Mouse (Mus musculus): ENCODE measurements around the gene Stard5.

Stard5 gene

DNA sequence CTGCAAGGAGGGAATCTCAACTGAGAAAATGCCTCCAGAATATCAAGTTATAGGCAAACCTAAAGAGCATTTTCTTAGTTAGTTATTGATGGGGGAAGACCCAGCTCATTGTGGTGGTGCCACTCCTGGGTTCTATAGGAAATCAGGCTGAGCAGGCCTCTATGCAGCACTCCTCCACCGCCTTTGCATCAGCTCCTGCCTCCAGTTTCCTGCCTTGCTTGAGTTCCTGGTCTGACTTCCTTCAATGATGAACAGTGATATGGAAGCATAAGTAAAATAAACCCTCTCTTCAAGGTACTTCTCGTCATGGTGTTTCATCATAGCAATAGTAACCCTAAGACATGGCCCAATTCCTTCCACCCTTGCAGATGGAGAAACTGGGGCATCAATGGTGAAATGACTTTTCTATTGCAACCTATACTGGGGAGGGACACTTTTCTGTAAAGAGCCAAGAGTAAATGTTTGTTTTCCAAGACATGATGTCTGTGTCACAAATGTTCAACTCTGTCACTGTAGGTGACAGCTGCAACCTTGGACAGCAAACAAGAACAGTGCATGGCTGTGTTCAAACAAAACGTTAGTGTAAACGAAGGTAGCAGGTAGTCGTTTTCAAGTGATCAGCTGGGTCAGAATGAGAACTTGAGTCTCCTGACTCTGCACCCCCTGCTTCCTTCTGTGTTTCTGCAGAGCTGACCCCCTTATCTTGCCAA is 36.3 kb downstream of the Stard5 start:
- H3K36me3 ChIP-seq (ENCODE audit: control insufficient read depth, insufficient read depth, low read length, poor library complexity, severe bottlenecking) = no peaks in the 10 kb centered on the region
- no peak for DNase-seq (ENCODE audit: low read depth, low spot score)
- no peaks in the 10 kb centered on the region for H3K27me3 ChIP-seq (ENCODE audit: control insufficient read depth, insufficient read depth, low read length, poor library complexity, severe bottlenecking)

DNA sequence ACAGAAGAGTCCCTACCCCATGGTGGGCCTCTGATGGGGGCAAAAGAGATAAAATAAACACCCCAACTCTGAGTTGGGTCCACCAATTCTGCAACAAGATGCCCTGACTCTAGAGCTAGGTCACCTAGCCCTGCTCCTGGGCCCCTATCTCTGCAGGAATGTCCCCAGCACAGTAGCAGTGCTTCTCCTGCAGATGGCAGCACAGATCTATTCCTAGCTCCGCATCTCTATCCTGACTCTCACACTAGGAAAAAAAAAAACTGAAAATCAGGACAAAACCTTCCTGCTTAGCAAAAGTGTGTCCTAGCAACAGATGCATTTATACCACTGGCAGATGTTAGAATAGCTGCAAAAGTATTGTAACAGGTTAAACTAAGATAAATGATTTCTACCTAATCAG is 37.0 kb downstream of the Stard5 start:
- Histone ChIP-seq H3K36me3 (ENCODE audit: control insufficient read depth, insufficient read depth, low read length, poor library complexity, severe bottlenecking) (no peaks in the 10 kb centered on the region), H3K27me3 (ENCODE audit: control insufficient read depth, insufficient read depth, low read length, poor library complexity, severe bottlenecking) (no peaks in the 10 kb centered on the region)
- no peak for DNase-seq (ENCODE audit: low read depth, low spot score)

DNA sequence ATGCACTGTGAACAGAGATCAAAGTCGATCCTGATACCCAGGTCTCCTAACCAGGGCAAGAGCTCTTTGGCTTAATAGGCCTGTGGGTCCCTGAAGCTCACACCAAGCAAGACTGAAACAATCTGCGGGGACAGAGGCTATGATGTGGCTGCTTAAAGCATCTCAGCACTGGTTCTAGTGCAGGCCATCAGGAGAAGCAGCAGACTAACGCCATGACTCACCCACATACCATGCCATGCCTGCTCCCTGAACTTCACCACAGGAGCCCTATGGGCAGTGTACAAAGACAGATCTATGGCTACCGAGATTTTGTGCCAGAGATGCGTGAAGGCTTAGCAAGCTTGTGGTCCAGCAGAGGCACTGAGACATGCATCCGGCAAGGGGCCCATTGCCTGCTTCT is 39.8 kb downstream of the Stard5 start:
- no peaks in the 10 kb centered on the region for H3K27me3 ChIP-seq (ENCODE audit: control insufficient read depth, insufficient read depth, low read length, poor library complexity, severe bottlenecking)
- no peaks in the 10 kb centered on the region for H3K36me3 ChIP-seq (ENCODE audit: control insufficient read depth, insufficient read depth, low read length, poor library complexity, severe bottlenecking)
- DNase-seq (ENCODE audit: low read depth, low spot score) = no peak

DNA sequence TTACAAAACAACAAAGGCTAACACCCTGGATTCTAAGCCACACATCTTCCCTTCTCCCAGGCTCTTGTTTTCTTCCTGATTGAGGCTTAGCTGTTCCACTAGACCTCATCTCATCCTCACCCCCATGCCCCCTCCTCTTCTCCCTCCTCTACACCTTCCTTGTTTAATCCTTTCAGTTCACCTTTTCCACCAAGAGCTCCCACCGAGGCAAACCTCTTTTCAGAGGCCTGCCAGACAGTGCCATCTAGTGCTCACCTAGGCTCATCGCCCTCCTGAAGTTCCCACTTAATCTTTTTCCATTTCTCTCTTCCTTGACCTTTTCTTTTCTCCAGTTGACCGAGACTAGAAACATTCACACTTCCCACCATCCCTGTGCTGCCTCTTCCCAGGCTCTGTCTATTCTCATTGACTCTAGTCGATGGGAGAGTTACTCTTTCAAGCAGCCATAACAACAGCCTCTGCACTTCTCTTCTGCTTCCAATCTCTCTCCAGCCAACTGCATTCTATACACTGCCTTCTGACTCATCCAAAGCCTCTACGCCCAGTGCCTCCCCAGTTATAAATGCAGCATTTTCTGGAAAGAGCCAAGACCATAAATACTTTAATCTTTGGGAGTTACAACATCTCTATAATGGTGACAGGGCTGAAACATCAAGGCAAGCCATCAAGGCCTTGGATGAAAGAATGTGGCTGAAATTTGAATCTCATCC is 43.9 kb downstream of the Stard5 start:
- Histone ChIP-seq H3K36me3 (ENCODE audit: control insufficient read depth, insufficient read depth, low read length, poor library complexity, severe bottlenecking) (no peaks in the 10 kb centered on the region), H3K27me3 (ENCODE audit: control insufficient read depth, insufficient read depth, low read length, poor library complexity, severe bottlenecking) (no peaks in the 10 kb centered on the region)
- DNase-seq (ENCODE audit: low read depth, low spot score) = peak; percentile 69

DNA sequence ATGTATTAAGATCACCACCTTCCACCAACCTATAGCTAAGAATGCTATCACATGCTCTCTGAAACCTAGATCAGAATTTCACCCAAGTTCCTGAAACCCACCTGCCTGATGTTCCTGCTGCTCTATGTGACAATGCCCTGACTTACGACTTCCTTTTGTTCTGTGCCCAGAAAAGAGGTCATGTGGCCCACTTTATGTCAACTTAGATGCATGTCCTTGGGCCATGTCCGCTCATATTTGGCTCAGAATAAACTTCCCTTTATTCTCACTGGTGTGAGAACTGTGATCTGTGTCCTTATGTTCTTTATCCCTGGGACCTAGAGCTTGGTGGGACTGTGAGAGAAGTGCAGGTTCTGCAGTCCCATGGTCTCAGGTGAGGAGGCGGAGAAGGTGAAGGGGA is 45.5 kb downstream of the Stard5 start:
- H3K27me3 ChIP-seq (ENCODE audit: control insufficient read depth, insufficient read depth, low read length, poor library complexity, severe bottlenecking) = no peaks in the 10 kb centered on the region
- H3K36me3 ChIP-seq (ENCODE audit: control insufficient read depth, insufficient read depth, low read length, poor library complexity, severe bottlenecking) = no peaks in the 10 kb centered on the region
- no peak for DNase-seq (ENCODE audit: low read depth, low spot score)

DNA sequence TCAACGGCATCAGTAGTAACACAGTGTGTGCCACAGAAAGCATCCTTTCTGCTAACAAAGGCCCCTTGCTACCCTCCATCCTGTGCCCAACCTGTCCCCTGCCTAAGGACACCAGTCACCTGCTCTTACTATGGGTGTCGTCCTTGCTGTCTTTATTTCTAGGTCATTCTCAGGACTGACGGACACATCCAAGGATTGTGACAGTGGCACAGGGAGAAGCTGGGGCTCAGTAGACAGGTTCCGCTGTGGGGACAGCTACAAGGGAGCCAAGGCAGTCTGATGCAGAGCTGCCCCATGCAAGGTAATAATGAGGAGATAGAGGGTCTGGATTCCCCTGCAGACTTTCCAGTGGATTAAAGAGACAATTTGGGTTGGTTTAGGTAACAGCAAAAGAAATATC is 46.7 kb downstream of the Stard5 start:
- Histone ChIP-seq H3K27me3 (ENCODE audit: control insufficient read depth, insufficient read depth, low read length, poor library complexity, severe bottlenecking) (no peaks in the 10 kb centered on the region), H3K36me3 (ENCODE audit: control insufficient read depth, insufficient read depth, low read length, poor library complexity, severe bottlenecking) (no peaks in the 10 kb centered on the region)
- DNase-seq (ENCODE audit: low read depth, low spot score) = no peak

DNA sequence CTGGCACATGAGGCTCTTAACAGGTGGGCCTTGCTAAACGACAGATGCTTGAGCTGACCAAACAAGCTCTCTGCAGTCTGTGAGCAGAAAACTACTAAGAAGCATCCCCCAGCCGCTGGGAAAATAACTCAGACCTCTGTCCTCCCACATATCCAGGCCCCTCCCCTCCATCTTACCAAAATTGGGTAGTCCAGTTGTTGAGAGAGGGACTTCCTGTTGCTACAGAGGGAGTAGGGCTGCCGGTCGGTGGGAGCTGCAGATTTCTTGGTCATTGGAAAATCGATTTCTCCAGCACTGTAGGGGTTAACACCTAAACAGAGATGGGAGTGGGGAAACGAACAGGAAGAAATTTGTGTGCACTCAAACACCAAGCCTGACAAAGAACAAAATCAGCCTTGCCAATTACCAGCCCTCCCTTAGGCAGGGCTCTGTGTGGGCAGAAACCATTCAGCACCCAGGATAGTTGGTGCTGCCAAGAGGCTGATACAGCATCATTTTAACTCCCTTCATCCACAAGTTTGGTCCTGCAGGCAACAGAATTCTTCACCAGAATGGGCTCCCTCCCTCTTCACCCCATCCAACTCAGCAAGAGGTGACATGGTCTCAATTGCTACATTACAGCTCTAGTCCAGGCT is 51.0 kb downstream of the Stard5 start:
- no peak for DNase-seq (ENCODE audit: low read depth, low spot score)
- Histone ChIP-seq H3K27me3 (ENCODE audit: control insufficient read depth, insufficient read depth, low read length, poor library complexity, severe bottlenecking) (no peaks in the 10 kb centered on the region), H3K36me3 (ENCODE audit: control insufficient read depth, insufficient read depth, low read length, poor library complexity, severe bottlenecking) (no peaks in the 10 kb centered on the region)

DNA sequence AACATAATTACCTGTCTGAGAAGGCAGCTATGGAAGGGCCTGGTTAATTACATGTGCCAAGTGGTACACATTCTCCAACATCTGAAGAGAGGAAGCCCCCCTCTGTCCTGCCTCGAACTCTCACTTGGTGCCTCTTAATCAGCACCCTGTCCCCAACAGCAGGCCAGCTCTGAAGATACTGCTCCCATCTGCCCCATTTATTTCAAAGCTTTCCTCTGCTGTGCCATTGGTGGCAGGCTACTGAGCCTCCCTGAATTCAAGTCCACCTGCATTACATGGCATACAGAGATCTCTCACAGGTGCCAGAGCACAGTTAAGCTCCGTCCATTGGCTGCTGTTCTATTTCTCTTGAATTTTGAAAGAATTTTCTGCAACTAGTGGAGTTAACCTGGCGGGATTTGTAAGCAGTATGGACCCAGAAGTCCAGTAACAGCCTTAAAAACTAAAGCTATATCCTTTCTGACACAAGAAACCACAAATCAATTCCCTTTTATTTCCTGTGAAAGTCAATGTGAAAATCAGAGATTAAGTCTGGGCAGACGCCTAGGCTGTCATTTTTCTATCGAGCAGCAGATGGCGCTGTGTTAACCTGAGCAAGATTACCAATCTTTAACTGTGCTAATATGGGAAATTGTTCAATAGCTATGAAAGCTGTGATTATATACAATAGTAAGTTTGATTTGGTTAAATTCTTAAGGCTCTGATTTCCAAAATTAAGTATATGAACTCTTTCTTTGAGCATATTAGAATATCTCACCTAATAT is 63.9 kb downstream of the Stard5 start:
- peak; percentile 70 for DNase-seq (ENCODE audit: low read depth, low spot score)
- Histone ChIP-seq H3K27me3 (ENCODE audit: control insufficient read depth, insufficient read depth, low read length, poor library complexity, severe bottlenecking) (no peaks in the 10 kb centered on the region), H3K36me3 (ENCODE audit: control insufficient read depth, insufficient read depth, low read length, poor library complexity, severe bottlenecking) (no peaks in the 10 kb centered on the region)

DNA sequence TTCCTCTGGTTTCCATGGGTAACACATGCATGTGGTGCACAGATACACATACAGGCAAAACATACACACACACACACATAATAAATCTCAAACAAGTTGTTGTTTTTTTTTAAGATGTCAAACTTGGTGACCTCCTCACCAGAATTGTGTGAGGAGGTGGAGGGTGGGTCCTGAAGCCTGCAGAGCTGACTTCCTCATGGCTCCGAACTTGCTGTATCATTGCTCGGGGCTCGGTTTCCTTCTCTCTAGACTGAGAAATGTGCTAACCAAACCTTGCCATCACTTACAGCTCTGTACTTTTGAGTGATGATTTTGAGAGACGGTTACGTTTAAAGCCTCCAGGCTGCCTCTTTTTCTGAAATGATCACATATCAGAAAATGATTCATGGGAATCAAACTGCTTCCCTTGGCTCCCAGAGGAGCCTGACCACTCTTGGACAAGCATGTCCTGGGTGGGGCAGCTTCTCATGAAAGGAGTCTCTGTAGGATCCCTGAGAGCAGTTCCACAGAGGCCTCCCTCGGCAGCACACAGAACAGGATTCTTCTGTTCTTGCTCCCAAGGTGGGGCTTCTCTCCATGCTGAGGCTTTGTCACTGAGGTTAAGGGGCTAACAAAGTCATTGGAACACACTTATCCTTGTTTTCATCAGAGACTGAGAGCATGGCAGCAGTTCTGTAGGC is 67.4 kb downstream of the Stard5 start:
- H3K27me3 ChIP-seq (ENCODE audit: control insufficient read depth, insufficient read depth, low read length, poor library complexity, severe bottlenecking) = no peaks in the 10 kb centered on the region; the same call in 1 of the 2 replicates
- DNase-seq (ENCODE audit: low read depth, low spot score) = no peak
- H3K36me3 ChIP-seq (ENCODE audit: control insufficient read depth, insufficient read depth, low read length, poor library complexity, severe bottlenecking) = no peaks in the 10 kb centered on the region
